10 mouse cellular contexts compared by ENCODE assay signal in the genomic region with DNA sequence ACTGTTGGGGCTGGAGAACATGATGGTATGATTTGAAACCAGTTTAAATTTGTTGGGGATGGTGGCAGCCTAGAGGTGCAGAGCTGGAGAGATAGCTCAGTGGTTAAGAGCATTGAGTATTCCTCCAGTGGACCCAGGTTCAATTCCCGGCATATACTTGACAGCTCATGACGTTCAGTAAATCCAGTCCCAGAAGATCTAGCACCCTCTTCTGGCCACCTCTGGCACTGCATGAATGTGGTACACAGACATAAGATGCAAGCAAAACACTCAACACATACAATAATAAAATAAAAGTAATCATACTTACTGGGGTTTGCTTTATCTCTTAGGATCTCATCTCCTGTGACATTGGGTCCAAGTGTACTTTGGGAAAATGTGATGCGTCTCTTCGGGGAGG. TPM values are rescaled to one million over a fixed set of nuclear protein-coding genes. Genes with fewer than 3 reads are reported as not detected.
DNase-seq lines count a peak whose midpoint lies in the region; ATAC-seq lines count a peak whose summit lies in the region.
"Had no signal": no experiment of that assay in that cellular context is flagged by ENCODE, and none has a peak within 500 bp of the region (broad histone marks: within the 10 kb centered on the region; RNA-seq: fewer than 3 reads in every experiment).

No protein-coding gene starts in this region.

- H3K36me3 ChIP-seq in embryonic facial prominence, embryonic 10.5 days (replicated peaks): no peaks in the 10 kb centered on the region
- H3K36me3 ChIP-seq: hindbrain, embryonic 15.5 days had no signal

- H3K9me3 ChIP-seq in embryonic facial prominence, embryonic 10.5 days: no peaks in the 10 kb centered on the region
- H3K9me3 ChIP-seq: hindbrain, embryonic 15.5 days had no signal

- DNase-seq in cerebellum, adult 11 months: peak; percentile 44
- DNase-seq in left cerebral cortex, adult 18-20 months (ENCODE audit: low spot score in 2 of 2): peak; percentile 23 to 51
- DNase-seq in left cerebral cortex, postnatal 25 days (ENCODE audit: low spot score in 2 of 2): no peak
- peak; percentile 68 for DNase-seq in adrenal gland, postnatal 14 days
- DNase-seq in embryonic facial prominence, embryonic 10.5 days (ENCODE audit: low spot score): peak; percentile 53
- peak; percentile 18 to 60 for DNase-seq in thymus, postnatal 10 days (ENCODE audit: low spot score in 2 of 2)

- intact Hi-C loops in left cerebral cortex, postnatal 25 days (cut with DNase I): no loop called here

- no peak overlapping the region for H3K4me3 ChIP-seq in embryonic facial prominence, embryonic 10.5 days
- H3K4me3 ChIP-seq: hindbrain, embryonic 15.5 days; myocyte had no signal

- WGBS in embryonic facial prominence, embryonic 10.5 days: 65% methylated on average over 4 of the region's 4 CpGs

- no peaks in the 10 kb centered on the region for H3K4me1 ChIP-seq in embryonic facial prominence, embryonic 10.5 days
- H3K4me1 ChIP-seq: hindbrain, embryonic 15.5 days had no signal

- no peak for ATAC-seq in cerebellum, adult (ENCODE audit: insufficient number of reproducible peaks, low FRiP score, low TSS enrichment)
- peak; percentile 69 for ATAC-seq in megakaryocyte progenitor cell, adult 5-6 weeks (replicated peaks; ENCODE audit: poor library complexity)

- H3K27me3 ChIP-seq in embryonic facial prominence, embryonic 10.5 days (replicated peaks; ENCODE audit: low read depth, poor library complexity, severe bottlenecking): no peaks in the 10 kb centered on the region
- H3K27me3 ChIP-seq: hindbrain, embryonic 15.5 days had no signal

- H3K27ac ChIP-seq in embryonic facial prominence, embryonic 10.5 days (replicated peaks): no peak overlapping the region
- H3K27ac ChIP-seq: hindbrain, embryonic 15.5 days had no signal

RNA-seq across cellular contexts. Expression of gene Dhrs2, which starts 7.3 kb away (rescaled TPM):
- total RNA-seq in left cerebral cortex, adult 18-20 months (2021): not detected
- total RNA-seq in left cerebral cortex, postnatal 25 days (2021): not detected
- not detected in 2 replicates for total RNA-seq in adrenal gland, postnatal 14 days (2021)
- not detected in 2 replicates for polyA plus RNA-seq in embryonic facial prominence, embryonic 10.5 days (2016; fragmentation: Nextera tagmentation; extraction: Ambion mirVana)
- not detected in 2 replicates for total RNA-seq in megakaryocyte progenitor cell, adult 5-6 weeks (2015)
- total RNA-seq in megakaryocyte progenitor cell, adult 5-6 weeks (2017): not detected in 2 replicates
- polyA plus RNA-seq: myocyte had no signal

Comparison
In these comparisons a context has a peak if more than half of its experiments do, and no peak if none do; other contexts are left out.
1. DNase-seq: peak in cerebellum, adult 11 months (single experiment), left cerebral cortex, adult 18-20 months (2 of 2), adrenal gland, postnatal 14 days (single experiment), embryonic facial prominence, embryonic 10.5 days (single experiment) and thymus, postnatal 10 days (2 of 2); none in left cerebral cortex, postnatal 25 days (0 of 2).